Mouse (Mus musculus) liver, embryonic 16.5 days (tissue): Measurements from ENCODE around the gene Grk2. TPM values are rescaled to one million over a fixed set of nuclear protein-coding genes. Genes with fewer than 3 reads are reported as not detected.

Source experiments
- ATAC-seq: fragments of 200-750 bp; cut with Nextera tagmentation; 2 replicates; pipeline ENCODE4 v1.8.0; 2017; ENCODE audit warnings: low read depth, mild to moderate bottlenecking, moderate number of reproducible peaks, moderate library complexity
- H3K27ac ChIP-seq: fragments of 300-500 bp; sonication (generic); 2 replicates; pipeline ENCODE4 v1.5.1; 2014; ENCODE audit warnings: mild to moderate bottlenecking, low read length
- H3K27me3 ChIP-seq: fragments of 300-500 bp; sonication (generic); 2 replicates; pipeline ENCODE4 v1.6.1; 2014; ENCODE audit warnings: low read depth, low read length, mixed read lengths; ENCODE audit not compliant: control insufficient read depth, insufficient read depth
- H3K36me3 ChIP-seq: fragments of 300-500 bp; sonication (generic); 2 replicates; pipeline ENCODE4 v1.6.1; 2014; ENCODE audit warnings: mild to moderate bottlenecking; ENCODE audit not compliant: control insufficient read depth, insufficient read depth
- H3K4me1 ChIP-seq: fragments of 300-500 bp; sonication (generic); 2 replicates; pipeline ENCODE4 v1.6.1; 2014; ENCODE audit warnings: low read depth, low read length, mixed read lengths; ENCODE audit not compliant: control insufficient read depth
- H3K4me2 ChIP-seq: fragments of 300-500 bp; sonication (generic); 2 replicates; pipeline ENCODE4 v1.6.1; 2014; ENCODE audit warnings: low read depth, low read length, mixed read lengths
- H3K4me3 ChIP-seq: fragments of 300-500 bp; sonication (generic); 2 replicates; pipeline ENCODE4 v1.5.1; 2014; ENCODE audit warnings: low read depth, mild to moderate bottlenecking, low read length
- H3K9ac ChIP-seq: fragments of 300-500 bp; sonication (generic); 2 replicates; pipeline ENCODE4 v1.6.1; 2014; ENCODE audit warnings: low read depth, low read length
- H3K9me3 ChIP-seq: fragments of 300-500 bp; sonication (generic); replicated peaks from 2 replicates; pipeline ENCODE4 v1.6.1; 2016; ENCODE audit warnings: low read length; ENCODE audit not compliant: control insufficient read depth
- WGBS: fragments of 180-500 bp; shearing (Covaris S2); extraction: QIAGEN DNeasy Blood & Tissue Kit; methylation state at CpG from one replicate; pipeline ENCODE4 v1.1.7; 2014; ENCODE audit not compliant: insufficient replicate concordance; 5-methylcytosine and 5-hydroxymethylcytosine counted together
- polyA plus RNA-seq: library from polyadenylated mRNA; unstranded; fragments of >200 nt; fragmentation: Nextera tagmentation; extraction: Ambion mirVana; gene quantifications from 2 replicates; pipeline ENCODE4 v1.2.1, GENCODE M21; 2015

The Grk2 gene
- polyA plus RNA-seq, 1 experiment from 2014 or later = 9.5 TPM

DNA sequence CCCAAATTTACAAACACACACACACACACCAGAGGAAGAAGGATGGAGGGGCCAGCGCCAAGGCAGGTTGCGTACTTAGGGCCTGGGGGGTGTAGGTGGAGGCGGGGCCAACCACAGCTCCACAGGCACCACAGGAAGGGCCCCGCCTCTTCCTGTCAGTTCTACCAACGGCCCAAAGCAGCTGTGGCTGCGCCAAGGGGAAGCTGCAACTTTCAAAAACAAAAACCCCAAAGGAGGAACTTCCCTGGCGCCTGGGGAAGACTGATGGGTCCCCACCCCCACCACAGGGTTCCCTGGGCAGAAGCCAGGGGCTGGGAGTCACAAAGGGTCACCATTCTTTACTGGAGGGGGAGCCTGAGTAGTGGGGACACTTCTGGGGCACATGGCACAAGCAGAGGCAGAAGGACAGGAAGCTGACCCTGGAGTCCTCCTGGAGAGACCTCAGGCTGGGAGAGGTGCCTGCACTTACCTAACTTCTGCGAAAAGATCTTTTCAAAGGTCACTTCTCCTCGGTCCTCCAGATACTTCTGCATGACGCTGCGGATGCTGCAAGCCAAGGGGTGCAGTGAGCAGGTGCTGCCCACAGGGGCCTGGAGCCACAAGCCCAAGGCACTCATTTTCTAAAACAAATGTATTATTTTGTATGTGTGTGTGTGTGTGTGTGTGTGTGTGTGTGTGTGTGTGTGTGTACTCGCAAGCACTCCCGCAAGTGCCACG is 11.5 kb downstream of the Grk2 start:
- Histone ChIP-seq H3K27ac (peak overlapping the region; percentile 58), H3K9ac (no peak overlapping the region), H3K4me3 (no peak overlapping the region), H3K4me1 (peaks cover 19% of the 10 kb centered on the region), H3K4me2 (0 out of 2 replicates have a peak overlapping the region, but pooled peaks have one; percentile 17), H3K36me3 (peaks cover 24% of the 10 kb centered on the region), H3K9me3 (no peaks in the 10 kb centered on the region), H3K27me3 (no peaks in the 10 kb centered on the region)
- 25% methylated on average over 14 of the region's 14 CpGs for WGBS
- peak; percentile 65 for ATAC-seq

DNA sequence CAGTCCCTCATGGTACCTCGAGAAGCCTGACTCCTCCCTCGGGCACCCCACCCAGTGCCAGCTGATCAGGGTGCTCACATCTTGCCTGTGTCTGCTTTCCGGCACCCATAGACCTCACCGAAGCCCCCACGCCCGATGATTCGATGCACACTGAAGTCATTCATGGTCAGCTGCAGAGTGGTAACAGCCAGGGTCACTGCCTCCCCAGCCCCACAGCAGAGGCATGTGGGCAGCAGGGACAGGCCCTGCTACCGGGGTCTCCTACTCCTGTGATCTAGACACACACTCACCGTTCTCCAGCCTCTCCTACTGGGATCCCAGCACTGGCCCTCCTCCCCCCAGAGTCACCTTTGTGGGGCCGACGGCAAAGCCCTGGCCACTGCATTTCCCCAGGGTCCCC is 14.9 kb downstream of the Grk2 start:
- peaks cover 6% of the 10 kb centered on the region for H3K4me1 ChIP-seq
- no peak overlapping the region for H3K4me2 ChIP-seq
- peaks cover 47% of the 10 kb centered on the region for H3K36me3 ChIP-seq
- H3K4me3 ChIP-seq = no peak overlapping the region
- H3K27ac ChIP-seq = no peak overlapping the region
- ATAC-seq = no peak
- WGBS = 85% methylated on average over 11 of the region's 11 CpGs
- H3K9me3 ChIP-seq = no peaks in the 10 kb centered on the region
- H3K9ac ChIP-seq = no peak overlapping the region
- H3K27me3 ChIP-seq = no peaks in the 10 kb centered on the region

DNA sequence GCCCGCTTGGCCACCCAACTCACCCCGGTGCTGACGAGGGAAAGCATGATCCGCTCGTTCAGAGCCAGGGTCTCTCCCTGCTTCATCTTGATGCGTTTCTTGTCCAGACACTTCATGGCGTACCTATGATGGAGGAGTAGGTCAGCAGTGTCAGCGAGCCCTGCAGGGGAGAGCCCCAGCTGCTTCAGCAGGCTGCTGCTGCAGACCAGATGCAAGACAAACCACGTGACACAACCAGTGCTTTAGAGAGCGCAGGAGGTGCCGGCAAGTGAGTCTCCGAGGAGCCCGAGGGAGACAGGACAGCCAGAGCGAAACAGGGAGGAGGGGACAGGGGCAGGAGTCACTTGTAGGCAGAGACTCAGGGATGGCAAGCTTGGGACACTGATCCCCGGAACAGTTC is 15.3 kb downstream of the Grk2 start:
- Histone ChIP-seq H3K27ac (no peak overlapping the region), H3K27me3 (no peaks in the 10 kb centered on the region), H3K4me3 (no peak overlapping the region), H3K4me2 (no peak overlapping the region), H3K9me3 (no peaks in the 10 kb centered on the region), H3K9ac (no peak overlapping the region), H3K4me1 (peaks cover 3% of the 10 kb centered on the region; the same call in 1 of the 2 replicates), H3K36me3 (peaks cover 47% of the 10 kb centered on the region)
- WGBS = 75% methylated on average over 15 of the region's 15 CpGs
- no peak for ATAC-seq

DNA sequence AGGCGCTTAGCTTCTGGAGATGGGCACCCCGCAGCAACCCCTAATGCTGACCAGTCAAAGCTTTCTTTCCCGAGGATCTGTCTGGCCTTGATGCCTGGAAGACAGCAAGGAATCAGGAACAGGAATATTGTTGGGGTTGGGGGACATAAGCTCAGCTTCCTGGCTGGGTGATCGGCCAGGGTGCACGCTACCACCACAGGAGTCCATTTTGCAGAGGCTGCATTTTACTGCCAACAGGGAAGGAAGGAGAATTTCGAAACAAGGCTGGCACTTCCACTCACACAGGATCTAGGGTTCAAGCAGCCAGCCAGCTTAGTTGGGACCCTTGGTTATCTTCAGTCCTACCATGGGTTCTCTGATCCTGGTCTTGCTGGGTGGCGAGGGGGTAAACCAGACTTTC is 22.4 kb downstream of the Grk2 start:
- H3K4me1 ChIP-seq = peaks cover 13% of the 10 kb centered on the region
- no peaks in the 10 kb centered on the region; the same call in 1 of the 2 replicates for H3K27me3 ChIP-seq
- 20% methylated on average over 7 of the region's 7 CpGs for WGBS
- H3K4me3 ChIP-seq = peak overlapping the region; percentile 62
- H3K9me3 ChIP-seq = no peaks in the 10 kb centered on the region; the same call in 1 of the 2 replicates
- no peak overlapping the region for H3K9ac ChIP-seq
- peaks cover 16% of the 10 kb centered on the region for H3K36me3 ChIP-seq
- H3K27ac ChIP-seq = peak overlapping the region; percentile 49
- ATAC-seq = no peak
- H3K4me2 ChIP-seq = peak overlapping the region; percentile 80

DNA sequence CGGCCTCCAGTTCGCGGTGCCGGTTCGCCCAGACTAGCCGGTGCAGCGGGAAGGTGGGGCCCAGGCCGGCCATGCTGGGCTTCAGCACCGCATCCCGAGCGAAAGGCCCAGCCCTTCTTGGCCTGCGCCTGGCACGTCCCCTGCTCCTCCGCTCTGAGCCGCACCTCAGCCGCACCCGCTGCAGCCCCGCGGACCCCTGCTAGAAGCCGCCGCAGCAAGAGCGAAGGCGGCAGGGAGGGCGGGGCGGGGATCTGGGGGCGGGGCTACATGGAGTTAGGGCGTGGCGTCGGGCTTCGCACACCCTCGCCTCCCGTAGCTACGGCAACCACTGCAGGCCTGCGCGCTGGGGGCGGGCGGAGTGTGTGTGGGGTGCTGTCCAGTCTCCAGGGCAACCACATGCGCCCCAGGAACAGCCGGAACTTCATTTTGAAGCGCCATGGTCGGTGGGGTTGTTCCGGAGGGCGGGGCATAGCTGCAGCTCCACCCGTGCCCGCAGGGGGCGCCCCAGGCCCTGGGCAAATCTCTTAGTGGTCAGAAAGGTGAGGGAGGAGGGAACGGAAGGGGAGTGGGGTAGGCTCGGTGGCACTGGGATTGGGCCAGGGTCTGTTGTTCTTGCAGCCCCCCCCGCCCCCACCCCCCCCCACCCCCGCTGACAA is 23.0 kb downstream of the Grk2 start, which contains the start of gene Ankrd13d:
Ankrd13d (minus strand) TSS at position 240 of the 656 bp plus-strand sequence.
- Histone ChIP-seq H3K27me3 (no peaks in the 10 kb centered on the region; the same call in 1 of the 2 replicates), H3K36me3 (peaks cover 13% of the 10 kb centered on the region), H3K4me2 (peak within 1 kb of the TSS; percentile 80), H3K4me3 (peak within 1 kb of the TSS; percentile 62), H3K4me1 (peaks cover 13% of the 10 kb centered on the region), H3K9ac (peak within 1 kb of the TSS; percentile 49; the same call in 1 of the 2 replicates), H3K9me3 (no peaks in the 10 kb centered on the region; the same call in 1 of the 2 replicates), H3K27ac (peak within 1 kb of the TSS; percentile 49)
- ATAC-seq = peak; percentile 86
- 0% methylated on average over 43 of the region's 50 CpGs for WGBS

GRCm38 (mm10) chr19:4280425-4280824 is 25.6 kb downstream of the Grk2 start:
- Histone ChIP-seq H3K9ac (no peak overlapping the region), H3K27ac (no peak overlapping the region), H3K36me3 (no peaks in the 10 kb centered on the region), H3K27me3 (no peaks in the 10 kb centered on the region; the same call in 1 of the 2 replicates), H3K9me3 (no peaks in the 10 kb centered on the region; the same call in 1 of the 2 replicates), H3K4me3 (no peak overlapping the region), H3K4me2 (no peak overlapping the region), H3K4me1 (peaks cover 13% of the 10 kb centered on the region)
- ATAC-seq = no peak
- 91% methylated on average over 9 of the region's 9 CpGs for WGBS

- H3K9ac ChIP-seq = no peak overlapping the region
- no peak overlapping the region for H3K4me2 ChIP-seq
- H3K4me3 ChIP-seq = no peak overlapping the region
- H3K27me3 ChIP-seq = no peaks in the 10 kb centered on the region; the same call in 1 of the 2 replicates
- H3K27ac ChIP-seq = no peak overlapping the region
- ATAC-seq = no peak
- 78% methylated on average over 1 of the region's 1 CpGs for WGBS
- no peaks in the 10 kb centered on the region; the same call in 1 of the 2 replicates for H3K9me3 ChIP-seq
- H3K36me3 ChIP-seq = no peaks in the 10 kb centered on the region
- peaks cover 13% of the 10 kb centered on the region for H3K4me1 ChIP-seq
Measured at GRCm38 (mm10) chr19:4279487-4279886, 26.5 kb downstream of the Grk2 start.

- no peak overlapping the region for H3K4me3 ChIP-seq
- no peak for ATAC-seq
- 83% methylated on average over 11 of the region's 11 CpGs for WGBS
- no peak overlapping the region for H3K4me2 ChIP-seq
- no peaks in the 10 kb centered on the region; the same call in 1 of the 2 replicates for H3K27me3 ChIP-seq
- H3K9me3 ChIP-seq = no peaks in the 10 kb centered on the region
- peaks cover 6% of the 10 kb centered on the region; the same call in 1 of the 2 replicates for H3K4me1 ChIP-seq
- H3K9ac ChIP-seq = no peak overlapping the region
- H3K27ac ChIP-seq = no peak overlapping the region
- no peaks in the 10 kb centered on the region for H3K36me3 ChIP-seq
Measured at GRCm38 (mm10) chr19:4270972-4271371, 35.0 kb downstream of the Grk2 start.

GRCm38 (mm10) chr19:4270187-4270586 is 35.8 kb downstream of the Grk2 start:
- no peak for ATAC-seq
- no peak overlapping the region for H3K9ac ChIP-seq
- WGBS = 62% methylated on average over 6 of the region's 6 CpGs
- no peak overlapping the region for H3K4me2 ChIP-seq
- no peaks in the 10 kb centered on the region; the same call in 1 of the 2 replicates for H3K27me3 ChIP-seq
- H3K27ac ChIP-seq = no peak overlapping the region
- no peaks in the 10 kb centered on the region for H3K36me3 ChIP-seq
- H3K4me1 ChIP-seq = peaks cover 6% of the 10 kb centered on the region; the same call in 1 of the 2 replicates
- no peaks in the 10 kb centered on the region for H3K9me3 ChIP-seq
- no peak overlapping the region for H3K4me3 ChIP-seq
